Mouse (Mus musculus) layer of hippocampus, postnatal 36 days (tissue): ENCODE measurements around the gene Hbb-y. TPM values are rescaled to one million over a fixed set of nuclear protein-coding genes. Genes with fewer than 3 reads are reported as not detected.
A peak's percentile ranks its signal among the peaks of the same experiment; 100 is the strongest.
"Not testable (repeated sequence)": the region's sequence is repeated elsewhere in the genome, so short reads cannot be mapped to it uniquely, and the experiment has no call there.

ENCODE experiments used
- DNase-seq, 2 experiments: peaks; one replicate each; pipeline ENCODE4 v3.0.0; 2022
- total RNA-seq, 2 experiments: library from RNA; stranded (reverse); gene quantifications; 2 replicates each; pipeline ENCODE4 v1.2.3; 2021

Gene Hbb-y
- total RNA-seq, 2 experiments from 2014 or later = not detected

- no peak for DNase-seq
Measured at GRCm38 (mm10) chr7:103812174-103812573, 40.8 kb downstream of the Hbb-y start.

GRCm38 (mm10) chr7:103811223-103811845 is 41.7 kb downstream of the Hbb-y start:
- DNase-seq = no peak

GRCm38 (mm10) chr7:103810746-103811145 is 42.3 kb downstream of the Hbb-y start:
- no peak for DNase-seq

- no peak for DNase-seq
Measured at GRCm38 (mm10) chr7:103810296-103810695, 42.7 kb downstream of the Hbb-y start.

- DNase-seq = no peak
Measured at GRCm38 (mm10) chr7:103809801-103810155, 43.2 kb downstream of the Hbb-y start.

GRCm38 (mm10) chr7:103808971-103809800 is 43.8 kb downstream of the Hbb-y start:
- DNase-seq = no peak

- DNase-seq = not testable (repeated sequence)
Measured at GRCm38 (mm10) chr7:103808120-103808519, 44.9 kb downstream of the Hbb-y start.

- peak in 1 of 2 experiments; percentile 5 for DNase-seq
Measured at GRCm38 (mm10) chr7:103806856-103807255, 46.2 kb downstream of the Hbb-y start.

Other genes with a start within 250 kb of the Hbb-y start
- not detected for gene Olfr620, start 240.7 kb downstream of the Hbb-y start, total RNA-seq
- not detected for gene Olfr622, start 210.5 kb downstream of the Hbb-y start, total RNA-seq
- gene Olfr623, start 189.5 kb downstream of the Hbb-y start, total RNA-seq = not detected
- gene Olfr624, start 182.0 kb downstream of the Hbb-y start, total RNA-seq = not detected
- gene Olfr625-ps1, start 170.5 kb downstream of the Hbb-y start, total RNA-seq = not detected
- gene Olfr243, start 138.5 kb downstream of the Hbb-y start, total RNA-seq = not detected
- gene Olfr628, start 122.8 kb downstream of the Hbb-y start, total RNA-seq = not detected
- gene Olfr629, start 108.3 kb downstream of the Hbb-y start, total RNA-seq = not detected
- not detected for gene Olfr630, start 95.9 kb downstream of the Hbb-y start, total RNA-seq
- gene Olfr69, start 81.6 kb downstream of the Hbb-y start, total RNA-seq = not detected
- gene Olfr68, start 73.5 kb downstream of the Hbb-y start, total RNA-seq = not detected
- gene Olfr67, start 61.4 kb downstream of the Hbb-y start, total RNA-seq = not detected
- 10 to 100 TPM; 35.4 to 54.6 TPM for gene Hbb-bt, start 39.2 kb downstream of the Hbb-y start, total RNA-seq
- gene Hbb-bs, start 25.1 kb downstream of the Hbb-y start, total RNA-seq = 100 to 1,000 TPM; 247 to 439 TPM
- gene Hbb-bh2, start 12.7 kb downstream of the Hbb-y start, total RNA-seq = not detected
- not detected for gene Hbb-bh1, start 10.1 kb downstream of the Hbb-y start, total RNA-seq
- gene Olfr66, start 33.0 kb upstream of the Hbb-y start, total RNA-seq = not detected
- gene Olfr64, start 41.3 kb upstream of the Hbb-y start, total RNA-seq = not detected
- gene Olfr65, start 50.3 kb upstream of the Hbb-y start, total RNA-seq = not detected
- gene Olfr631, start 75.6 kb upstream of the Hbb-y start, total RNA-seq = not detected
- not detected for gene Olfr632, start 81.1 kb upstream of the Hbb-y start, total RNA-seq
- gene Olfr633, start 91.2 kb upstream of the Hbb-y start, total RNA-seq = not detected
- under 1 TPM; 0.10 to 0.13 TPM for gene Olfr635, start 117.9 kb upstream of the Hbb-y start, total RNA-seq
- not detected for gene Olfr638, start 145.5 kb upstream of the Hbb-y start, total RNA-seq
- gene Olfr639, start 164.1 kb upstream of the Hbb-y start, total RNA-seq = under 1 TPM; 0.08 to 0.17 TPM
- gene Olfr640, start 172.4 kb upstream of the Hbb-y start, total RNA-seq = not detected
- not detected for gene Olfr641, start 182.2 kb upstream of the Hbb-y start, total RNA-seq
- not detected for gene Olfr642, start 199.4 kb upstream of the Hbb-y start, total RNA-seq
- gene 4930516K23Rik, start 208.2 kb upstream of the Hbb-y start, total RNA-seq = not detected
- not detected for gene Olfr644, start 218.7 kb upstream of the Hbb-y start, total RNA-seq
- not detected for gene Olfr645, start 232.2 kb upstream of the Hbb-y start, total RNA-seq